Mouse (Mus musculus) liver, postnatal 0 days (tissue): ENCODE measurements around the gene Gm49396.

Source experiments
- CTCF ChIP-seq: sonication (generic); IDR thresholded peaks from 2 replicates; pipeline ENCODE4 v1.5.1; 2016; ENCODE audit warnings: antibody characterized with exemption, low read depth
- EP300 ChIP-seq: IDR thresholded peaks from 2 replicates; pipeline ENCODE4 v1.6.1; 2016; ENCODE audit warnings: antibody characterized with exemption, low read depth, mild to moderate bottlenecking

GRCm38 (mm10) chr7:30531291-30531815 is 31.8 kb upstream of the Gm49396 start:
- TF ChIP-seq CTCF, result no peak
- TF ChIP-seq EP300, result no peak
